Mouse (Mus musculus): ENCODE measurements around the gene D430041D05Rik. TPM values are rescaled to one million over a fixed set of nuclear protein-coding genes. Genes with fewer than 3 reads are reported as not detected.

D430041D05Rik gene
- polyA plus RNA-seq, 1 experiment from 2014 or later = 9.5 TPM

DNA sequence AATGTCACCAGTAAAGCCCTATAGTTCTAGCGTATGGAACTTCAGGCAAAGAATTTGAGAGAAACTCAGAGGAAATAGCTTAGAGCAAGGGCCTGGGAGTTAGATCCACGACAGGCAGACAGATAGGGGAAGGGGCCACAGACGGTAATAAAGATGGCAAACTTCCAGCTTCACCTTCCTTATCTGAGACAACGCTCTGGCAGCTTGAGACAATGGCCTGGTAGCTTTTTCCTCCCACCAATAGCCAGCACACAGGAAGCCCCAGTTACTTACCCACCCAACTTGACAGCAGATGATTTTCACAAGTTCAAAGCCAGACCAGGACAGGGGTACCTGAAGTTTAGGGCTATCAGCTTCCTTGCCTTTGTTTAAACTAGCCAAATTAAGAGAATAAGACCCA lies 226.5 kb downstream of the D430041D05Rik start:
- no peaks in the 10 kb centered on the region for H3K9me3 ChIP-seq (replicated peaks)
- 73% methylated on average over 4 of the region's 4 CpGs for WGBS
- no peak overlapping the region for H3K4me3 ChIP-seq (replicated peaks)
- no peaks in the 10 kb centered on the region for H3K27me3 ChIP-seq (replicated peaks)
- H3K4me2 ChIP-seq = no peak overlapping the region
- 0 out of 2 replicates have a peak, but pooled peaks cover 3% of the 10 kb centered on the region for H3K36me3 ChIP-seq
- ATAC-seq (ENCODE audit: low FRiP score) = no peak
- no peak overlapping the region for H3K27ac ChIP-seq (replicated peaks)
- no peak overlapping the region for H3K9ac ChIP-seq (replicated peaks)
- H3K4me1 ChIP-seq = no peaks in the 10 kb centered on the region

- H3K36me3 ChIP-seq = 0 out of 2 replicates have a peak, but pooled peaks cover 3% of the 10 kb centered on the region
- no peak overlapping the region for H3K4me2 ChIP-seq
- H3K27me3 ChIP-seq (replicated peaks) = no peaks in the 10 kb centered on the region
- 88% methylated on average over 5 of the region's 5 CpGs for WGBS
- no peak overlapping the region for H3K4me3 ChIP-seq (replicated peaks)
- ATAC-seq (ENCODE audit: low FRiP score) = no peak
- H3K9me3 ChIP-seq (replicated peaks) = no peaks in the 10 kb centered on the region
- H3K4me1 ChIP-seq = no peaks in the 10 kb centered on the region
- no peak overlapping the region for H3K9ac ChIP-seq (replicated peaks)
- H3K27ac ChIP-seq (replicated peaks) = no peak overlapping the region
Measured at GRCm38 (mm10) chr2:104183246-104183845, 227.5 kb downstream of the D430041D05Rik start.

- H3K4me1 ChIP-seq = peaks cover 22% of the 10 kb centered on the region
- H3K27me3 ChIP-seq (replicated peaks) = no peaks in the 10 kb centered on the region
- peaks cover 3% of the 10 kb centered on the region; the same call in 1 of the 2 replicates for H3K36me3 ChIP-seq
- H3K9ac ChIP-seq (replicated peaks) = no peak overlapping the region
- H3K27ac ChIP-seq (replicated peaks) = no peak overlapping the region
- ATAC-seq (ENCODE audit: low FRiP score) = no peak
- WGBS = 91% methylated on average over 8 of the region's 8 CpGs
- no peak overlapping the region for H3K4me2 ChIP-seq
- H3K9me3 ChIP-seq (replicated peaks) = no peaks in the 10 kb centered on the region
- no peak overlapping the region for H3K4me3 ChIP-seq (replicated peaks)
Measured at GRCm38 (mm10) chr2:104179636-104180035, 231.2 kb downstream of the D430041D05Rik start.

DNA sequence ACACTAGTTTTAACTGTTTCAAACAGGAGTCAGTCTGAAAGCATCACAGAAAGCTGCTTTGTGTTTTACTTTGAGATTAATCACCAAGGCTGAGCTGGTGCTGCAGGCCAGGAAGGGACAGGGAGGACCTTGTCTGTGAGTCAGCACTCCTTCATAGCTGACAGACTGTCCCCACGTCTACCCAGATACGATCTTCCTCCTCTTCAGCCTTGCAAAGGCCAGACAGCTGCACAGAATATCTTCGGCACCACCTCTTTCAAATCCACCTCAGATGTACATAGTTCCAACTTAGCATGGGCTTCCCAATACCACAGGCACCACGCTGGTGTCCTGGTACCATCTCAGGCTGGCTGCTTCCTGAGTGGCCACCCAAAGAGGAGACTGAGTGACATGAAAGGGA lies 232.6 kb downstream of the D430041D05Rik start:
- Histone ChIP-seq H3K9me3 (replicated peaks) (no peaks in the 10 kb centered on the region), H3K27me3 (replicated peaks) (no peaks in the 10 kb centered on the region), H3K4me2 (no peak overlapping the region), H3K4me1 (peaks cover 22% of the 10 kb centered on the region), H3K36me3 (peaks cover 3% of the 10 kb centered on the region; the same call in 1 of the 2 replicates), H3K4me3 (replicated peaks) (no peak overlapping the region), H3K9ac (replicated peaks) (no peak overlapping the region), H3K27ac (replicated peaks) (no peak overlapping the region)
- WGBS = 86% methylated on average over 4 of the region's 4 CpGs
- no peak for ATAC-seq (ENCODE audit: low FRiP score)

GRCm38 (mm10) chr2:104176979-104177704 lies 233.7 kb downstream of the D430041D05Rik start:
- peaks cover 3% of the 10 kb centered on the region; the same call in 1 of the 2 replicates for H3K36me3 ChIP-seq
- peak overlapping the region; percentile 63 for H3K27ac ChIP-seq (replicated peaks)
- no peak overlapping the region for H3K9ac ChIP-seq (replicated peaks)
- H3K27me3 ChIP-seq (replicated peaks) = no peaks in the 10 kb centered on the region
- 56% methylated on average over 13 of the region's 13 CpGs for WGBS
- H3K9me3 ChIP-seq (replicated peaks) = no peaks in the 10 kb centered on the region
- no peak overlapping the region for H3K4me2 ChIP-seq
- H3K4me1 ChIP-seq = peaks cover 22% of the 10 kb centered on the region
- H3K4me3 ChIP-seq (replicated peaks) = no peak overlapping the region
- ATAC-seq (ENCODE audit: low FRiP score) = 0 out of 2 replicates have a peak, but pooled peaks have one; percentile 14

DNA sequence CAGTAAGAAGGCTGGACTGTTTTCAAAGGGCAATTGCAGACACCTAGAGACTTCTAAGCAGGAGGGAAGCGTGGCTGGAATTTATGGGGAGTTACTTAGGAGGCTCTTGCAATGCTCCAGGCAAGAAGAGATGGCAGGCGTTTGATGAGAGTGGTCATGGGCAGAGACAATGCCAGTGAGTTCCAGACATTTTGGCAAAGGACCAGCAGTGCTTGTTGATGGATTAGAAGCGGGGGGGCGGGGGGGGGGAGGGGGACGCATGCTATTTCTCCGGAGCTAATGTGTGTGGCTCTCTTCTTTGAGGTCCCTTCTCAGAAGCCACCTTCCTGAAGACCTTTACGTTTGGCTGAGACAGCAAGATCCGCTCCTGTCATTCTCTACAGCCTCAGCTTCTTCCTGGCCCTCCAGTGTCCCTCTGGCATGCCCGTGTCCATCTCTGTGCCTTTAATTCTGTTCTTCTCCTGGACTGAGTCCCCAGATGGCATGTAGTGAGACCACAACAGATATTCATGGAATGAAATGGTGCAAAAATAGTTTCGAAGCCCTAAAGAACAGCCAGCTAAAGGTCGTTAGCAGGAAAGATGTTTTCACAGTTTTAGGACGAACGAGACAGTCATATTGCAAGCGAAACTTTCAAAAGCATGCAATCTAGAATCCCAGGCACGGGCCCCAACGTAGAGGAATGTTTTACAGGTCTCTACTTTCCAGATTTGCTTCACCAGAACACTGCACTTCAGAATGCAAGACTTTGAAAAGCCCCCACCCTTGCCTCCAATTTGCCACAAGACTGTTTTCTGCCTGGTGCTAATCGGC lies 234.4 kb downstream of the D430041D05Rik start:
- Histone ChIP-seq H3K9ac (replicated peaks) (no peak overlapping the region), H3K36me3 (peaks cover 3% of the 10 kb centered on the region; the same call in 1 of the 2 replicates), H3K27ac (replicated peaks) (peak overlapping the region; percentile 63), H3K27me3 (replicated peaks) (no peaks in the 10 kb centered on the region), H3K9me3 (replicated peaks) (no peaks in the 10 kb centered on the region), H3K4me2 (no peak overlapping the region), H3K4me3 (replicated peaks) (no peak overlapping the region), H3K4me1 (peaks cover 22% of the 10 kb centered on the region)
- no peak for ATAC-seq (ENCODE audit: low FRiP score)
- WGBS = 62% methylated on average over 17 of the region's 17 CpGs

DNA sequence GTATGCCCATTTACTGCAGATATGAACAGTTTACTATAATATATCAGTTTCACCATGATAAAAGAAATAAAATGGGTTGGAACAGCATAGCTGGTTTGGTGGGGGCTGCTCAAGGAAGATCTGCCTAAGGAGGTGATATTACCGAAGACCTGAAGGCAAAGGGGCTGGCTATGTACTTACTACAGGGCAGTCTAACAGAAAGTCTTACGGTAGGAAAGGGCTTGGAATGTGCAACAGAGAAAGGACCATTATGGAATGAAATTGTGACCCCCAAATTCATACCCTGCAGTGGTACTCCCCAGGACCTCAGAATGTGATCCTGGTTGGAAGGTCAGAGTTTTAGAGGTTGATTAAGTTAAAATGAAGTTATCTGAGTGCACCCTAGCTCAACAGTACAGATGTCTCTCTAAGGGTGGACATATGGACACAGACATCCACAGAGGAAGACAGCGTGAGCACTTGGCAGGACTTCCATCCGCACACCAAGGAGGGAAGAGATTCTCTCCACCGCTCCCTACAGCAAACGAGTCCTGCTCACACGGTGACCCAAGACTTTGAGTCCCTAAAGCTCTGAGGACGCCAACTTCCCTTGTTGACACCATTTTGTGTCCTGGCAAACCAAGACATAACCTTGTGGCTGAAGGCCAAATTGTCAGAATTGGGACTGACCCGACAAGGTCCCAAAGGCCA lies 235.2 kb downstream of the D430041D05Rik start:
- no peak for ATAC-seq (ENCODE audit: low FRiP score)
- Histone ChIP-seq H3K27ac (replicated peaks) (no peak overlapping the region), H3K9ac (replicated peaks) (no peak overlapping the region), H3K4me3 (replicated peaks) (no peak overlapping the region), H3K36me3 (peaks cover 3% of the 10 kb centered on the region; the same call in 1 of the 2 replicates), H3K27me3 (replicated peaks) (no peaks in the 10 kb centered on the region), H3K9me3 (replicated peaks) (no peaks in the 10 kb centered on the region), H3K4me1 (peaks cover 22% of the 10 kb centered on the region), H3K4me2 (no peak overlapping the region)
- WGBS = 90% methylated on average over 9 of the region's 9 CpGs

- 95% methylated on average over 3 of the region's 3 CpGs for WGBS
- no peaks in the 10 kb centered on the region for H3K9me3 ChIP-seq (replicated peaks)
- no peak for ATAC-seq (ENCODE audit: low FRiP score)
Measured at GRCm38 (mm10) chr2:104173431-104173830, 237.4 kb downstream of the D430041D05Rik start.

DNA sequence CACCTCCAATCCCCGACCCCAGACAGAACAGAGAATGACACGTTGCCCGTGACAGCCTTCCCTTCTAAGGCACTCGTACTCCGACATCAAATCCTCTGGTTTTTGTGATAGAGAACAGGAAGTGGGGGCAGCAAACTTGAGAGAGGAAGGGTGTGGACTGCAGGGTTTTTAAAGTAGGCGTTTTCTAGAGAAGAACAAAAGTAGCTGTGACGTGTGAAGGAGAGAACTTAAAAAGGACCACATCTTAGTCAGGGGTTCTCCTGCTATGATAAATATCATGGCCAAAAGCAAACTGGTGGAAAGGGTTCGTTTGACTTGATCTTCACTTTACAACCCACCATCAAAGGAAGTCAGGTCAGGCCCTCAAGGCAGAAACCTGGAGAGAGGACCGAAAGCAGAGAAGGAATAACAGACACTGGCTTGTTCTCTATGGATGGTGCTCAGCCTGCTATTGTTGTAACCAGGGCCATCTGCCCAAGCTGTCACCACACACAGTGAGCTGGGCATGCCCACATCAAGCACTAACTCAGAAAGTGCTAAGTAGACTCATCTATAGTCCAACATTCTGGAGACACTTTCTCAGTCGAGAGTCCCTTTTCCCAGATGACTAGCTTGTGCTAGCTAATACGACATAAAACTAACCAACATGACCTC lies 238.0 kb downstream of the D430041D05Rik start:
- 79% methylated on average over 11 of the region's 11 CpGs for WGBS
- no peaks in the 10 kb centered on the region for H3K9me3 ChIP-seq (replicated peaks)
- ATAC-seq (ENCODE audit: low FRiP score) = no peak
- H3K36me3 ChIP-seq = no peaks in the 10 kb centered on the region; the same call in 1 of the 2 replicates
- H3K27ac ChIP-seq (replicated peaks) = no peak overlapping the region
- H3K4me1 ChIP-seq = peaks cover 25% of the 10 kb centered on the region
- no peak overlapping the region for H3K9ac ChIP-seq (replicated peaks)
- H3K4me2 ChIP-seq = no peak overlapping the region
- no peak overlapping the region for H3K4me3 ChIP-seq (replicated peaks)
- H3K27me3 ChIP-seq (replicated peaks) = no peaks in the 10 kb centered on the region

More at GRCm38 (mm10) chr2:104173431-104173830, 237.4 kb downstream of the D430041D05Rik start:
- Histone ChIP-seq H3K27me3 (replicated peaks) (no peaks in the 10 kb centered on the region), H3K4me1 (peaks cover 22% of the 10 kb centered on the region), H3K4me3 (replicated peaks) (no peak overlapping the region), H3K36me3 (no peaks in the 10 kb centered on the region; the same call in 1 of the 2 replicates), H3K4me2 (no peak overlapping the region), H3K9ac (replicated peaks) (no peak overlapping the region), H3K27ac (replicated peaks) (no peak overlapping the region)

DNA sequence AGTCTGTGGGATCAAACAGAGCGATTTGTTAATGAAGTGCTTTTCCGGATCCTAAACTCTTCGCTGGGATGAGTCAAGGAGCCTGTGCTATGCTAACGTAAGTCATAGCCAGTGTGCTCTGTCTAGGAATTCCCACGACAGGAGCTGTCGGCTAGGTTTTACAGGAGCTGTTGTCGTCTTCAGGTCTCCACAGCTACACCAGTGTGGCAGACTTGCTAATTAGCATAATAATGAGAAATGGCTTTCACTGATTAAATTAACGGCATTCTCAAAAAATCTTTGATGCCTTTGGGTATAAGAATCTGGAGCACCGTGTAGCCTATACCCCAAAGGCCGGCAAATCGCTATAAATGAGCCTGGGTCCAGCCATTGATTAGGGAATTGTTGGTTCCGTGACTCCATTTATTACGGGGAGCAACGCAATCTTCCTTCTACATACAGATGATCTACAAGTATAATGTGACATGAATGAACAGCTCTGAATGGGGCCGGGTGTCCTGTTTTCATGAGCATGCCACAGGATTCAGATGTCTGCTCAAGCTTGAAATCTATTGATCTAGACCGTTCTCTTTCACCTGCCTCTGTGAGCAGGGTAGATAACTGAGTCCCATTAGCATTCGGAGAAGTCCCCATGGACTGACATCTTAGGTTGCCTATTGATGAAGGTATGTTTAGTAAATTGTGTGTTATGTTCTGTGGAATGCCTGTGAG lies 242.5 kb downstream of the D430041D05Rik start:
- Histone ChIP-seq H3K4me3 (replicated peaks) (no peak overlapping the region), H3K9me3 (replicated peaks) (no peaks in the 10 kb centered on the region), H3K9ac (replicated peaks) (no peak overlapping the region), H3K27ac (replicated peaks) (no peak overlapping the region), H3K4me2 (no peak overlapping the region), H3K27me3 (replicated peaks) (no peaks in the 10 kb centered on the region), H3K36me3 (peaks cover 18% of the 10 kb centered on the region), H3K4me1 (0 out of 2 replicates have a peak, but pooled peaks cover 3% of the 10 kb centered on the region)
- no peak; the same call in 1 of the 2 replicates for ATAC-seq (ENCODE audit: low FRiP score)
- 55% methylated on average over 17 of the region's 17 CpGs for WGBS

Measured in neural tube, embryonic 15.5 days (tissue).